Mouse (Mus musculus) midbrain, embryonic 16.5 days (tissue): ENCODE data around the gene Atp6v1a. TPM values are rescaled to one million over a fixed set of nuclear protein-coding genes. Genes with fewer than 3 reads are reported as not detected.
A peak's percentile ranks its signal among the peaks of the same experiment; 100 is the strongest.

Experiments
- ATAC-seq: fragments of 200-750 bp; cut with Nextera tagmentation; 2 replicates; pipeline ENCODE4 v1.8.0; 2017; ENCODE audit warnings: moderate TSS enrichment
- H3K27ac ChIP-seq: fragments of 300-500 bp; sonication (generic); 2 replicates; pipeline ENCODE4 v1.5.1; 2014; ENCODE audit warnings: mild to moderate bottlenecking, low read length, mixed read lengths
- H3K27me3 ChIP-seq: fragments of 300-500 bp; sonication (generic); 2 replicates; pipeline ENCODE4 v1.6.1; 2014; ENCODE audit warnings: low read depth, low read length, mixed read lengths; ENCODE audit not compliant: control insufficient read depth, insufficient read depth
- H3K36me3 ChIP-seq: fragments of 300-500 bp; sonication (generic); 2 replicates; pipeline ENCODE4 v1.6.1; 2014; ENCODE audit warnings: mild to moderate bottlenecking, low read length, moderate library complexity, mixed read lengths; ENCODE audit not compliant: control insufficient read depth, insufficient read depth
- H3K4me1 ChIP-seq: fragments of 300-500 bp; sonication (generic); 2 replicates; pipeline ENCODE4 v1.6.1; 2014; ENCODE audit warnings: mild to moderate bottlenecking, low read length, mixed read lengths; ENCODE audit not compliant: control insufficient read depth, insufficient read depth
- H3K4me2 ChIP-seq: fragments of 300-500 bp; sonication (generic); 2 replicates; pipeline ENCODE4 v1.6.1; 2014; ENCODE audit warnings: mild to moderate bottlenecking, low read length, mixed read lengths
- H3K4me3 ChIP-seq: fragments of 300-500 bp; sonication (generic); 2 replicates; pipeline ENCODE4 v1.5.1; 2014; ENCODE audit warnings: low read depth, mild to moderate bottlenecking, low read length, moderate library complexity, mixed read lengths
- H3K9ac ChIP-seq: fragments of 300-500 bp; sonication (generic); 2 replicates; pipeline ENCODE4 v1.6.1; 2014; ENCODE audit warnings: low read depth, low read length, mixed read lengths
- H3K9me3 ChIP-seq: fragments of 300-500 bp; sonication (generic); replicated peaks from 2 replicates; pipeline ENCODE4 v1.6.1; 2014; ENCODE audit warnings: mild to moderate bottlenecking, low read length, mixed read lengths; ENCODE audit not compliant: control insufficient read depth, poor library complexity, severe bottlenecking
- WGBS: fragments of 180-500 bp; shearing (Covaris S2); extraction: QIAGEN DNeasy Blood & Tissue Kit; methylation state at CpG from one replicate; pipeline ENCODE4 v1.1.7; 2014; 5-methylcytosine and 5-hydroxymethylcytosine counted together
- polyA plus RNA-seq: library from polyadenylated mRNA; unstranded; fragments of >200 nt; fragmentation: Nextera tagmentation; extraction: Ambion mirVana; gene quantifications from 2 replicates; pipeline ENCODE4 v1.2.1, GENCODE M21; 2015

Atp6v1a gene
- polyA plus RNA-seq = 144 and 172 TPM in 2 replicates

DNA sequence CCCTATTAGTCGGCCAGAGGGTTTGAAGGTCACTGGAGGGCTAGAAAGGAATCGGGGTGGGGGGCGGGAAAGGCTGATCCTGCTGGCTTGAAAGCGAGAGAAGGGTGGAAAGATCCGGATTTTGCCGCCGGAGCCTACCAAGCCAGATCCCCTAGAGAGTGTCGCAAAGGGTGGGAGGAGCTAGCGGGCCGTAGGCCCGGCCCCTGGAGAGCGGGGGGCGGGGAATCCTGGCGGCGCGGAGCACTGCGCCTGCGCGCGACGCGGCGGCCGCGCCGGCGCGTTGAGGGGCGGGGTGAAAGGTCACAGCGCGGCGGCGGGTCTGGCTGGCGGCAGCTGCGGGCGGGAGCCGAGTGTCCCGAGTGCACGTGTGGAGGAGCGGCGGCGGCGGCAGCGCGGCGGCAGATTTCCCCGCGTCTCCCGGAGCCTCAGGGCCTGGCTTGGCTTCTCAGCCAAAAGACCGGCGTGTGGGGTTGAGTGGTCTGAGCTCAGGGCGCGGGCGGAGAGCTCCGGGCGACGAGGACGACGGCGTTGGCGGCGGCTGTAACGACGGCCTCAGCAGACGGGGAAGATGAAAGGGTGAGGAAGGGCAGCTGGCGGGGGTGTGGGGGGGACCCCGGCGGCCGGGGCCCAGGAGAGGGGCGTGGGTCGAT lies at the start of gene Atp6v1a, which contains the start of gene Naa50:
Atp6v1a (minus strand) TSS at position 170 of the 650 bp plus-strand sequence.
Naa50 (plus strand) TSS at position 295 of the 650 bp plus-strand sequence.
- Histone ChIP-seq H3K4me1 (peaks cover 23% of the 10 kb centered on the region), H3K36me3 (no peaks in the 10 kb centered on the region), H3K27me3 (no peaks in the 10 kb centered on the region), H3K27ac (peak within 1 kb of the TSS; percentile 98), H3K4me3 (peak within 1 kb of the TSS; percentile 99), H3K9me3 (no peaks in the 10 kb centered on the region), H3K4me2 (peak within 1 kb of the TSS; percentile 97), H3K9ac (peak within 1 kb of the TSS; percentile 94)
- under 1% methylated on average over 66 of the region's 71 CpGs for WGBS
- ATAC-seq = peak; percentile 86

DNA sequence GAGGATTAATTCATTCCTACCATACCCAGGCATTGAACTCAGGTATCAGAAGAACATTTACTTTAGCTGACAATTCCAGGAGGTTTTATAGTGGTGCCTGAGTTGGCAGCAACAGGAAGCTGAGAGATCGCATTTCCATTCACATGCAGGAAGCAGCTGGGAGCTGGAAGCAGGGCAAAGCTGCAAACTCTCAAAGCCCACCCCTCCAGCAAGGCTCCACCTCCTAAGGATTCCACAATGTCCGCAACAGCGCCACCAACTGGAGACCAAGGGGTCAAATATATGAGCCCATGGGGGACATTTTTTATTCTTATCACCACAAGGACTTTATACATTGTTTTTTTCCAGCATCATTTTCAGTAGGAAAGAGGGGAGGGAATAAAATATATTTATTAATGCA lies 49.3 kb upstream of the Atp6v1a start:
- ATAC-seq = no peak
- no peaks in the 10 kb centered on the region for H3K9me3 ChIP-seq
- H3K27me3 ChIP-seq = no peaks in the 10 kb centered on the region
- no peaks in the 10 kb centered on the region for H3K36me3 ChIP-seq
- H3K4me2 ChIP-seq = no peak overlapping the region
- 93% methylated on average over 3 of the region's 3 CpGs for WGBS
- no peak overlapping the region for H3K4me3 ChIP-seq
- no peak overlapping the region for H3K9ac ChIP-seq
- no peaks in the 10 kb centered on the region for H3K4me1 ChIP-seq
- H3K27ac ChIP-seq = no peak overlapping the region

DNA sequence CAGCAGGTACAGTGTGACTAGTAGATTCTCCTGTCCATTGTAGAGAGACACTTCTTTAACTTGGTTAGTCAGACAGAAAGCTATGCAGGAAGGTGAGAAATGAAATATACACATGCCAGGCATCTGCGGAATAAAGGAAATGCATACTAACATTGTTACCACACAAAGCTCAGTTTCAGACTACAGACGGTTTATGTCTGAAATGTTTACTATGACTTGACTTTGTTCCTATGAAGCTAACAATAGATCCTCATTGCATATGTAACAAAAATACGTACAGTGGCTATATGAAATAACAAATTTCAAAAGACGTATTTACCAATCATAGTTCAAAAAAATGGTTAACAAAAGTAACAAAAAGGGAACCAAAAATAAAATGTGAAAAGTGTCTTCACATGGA lies 47.7 kb upstream of the Atp6v1a start:
- no peak overlapping the region for H3K27ac ChIP-seq
- no peaks in the 10 kb centered on the region for H3K4me1 ChIP-seq
- no peak overlapping the region for H3K9ac ChIP-seq
- no peak overlapping the region for H3K4me2 ChIP-seq
- H3K27me3 ChIP-seq = no peaks in the 10 kb centered on the region
- no peaks in the 10 kb centered on the region for H3K9me3 ChIP-seq
- WGBS = 95% methylated on average over 4 of the region's 4 CpGs
- H3K4me3 ChIP-seq = no peak overlapping the region
- ATAC-seq = no peak
- H3K36me3 ChIP-seq = no peaks in the 10 kb centered on the region

DNA sequence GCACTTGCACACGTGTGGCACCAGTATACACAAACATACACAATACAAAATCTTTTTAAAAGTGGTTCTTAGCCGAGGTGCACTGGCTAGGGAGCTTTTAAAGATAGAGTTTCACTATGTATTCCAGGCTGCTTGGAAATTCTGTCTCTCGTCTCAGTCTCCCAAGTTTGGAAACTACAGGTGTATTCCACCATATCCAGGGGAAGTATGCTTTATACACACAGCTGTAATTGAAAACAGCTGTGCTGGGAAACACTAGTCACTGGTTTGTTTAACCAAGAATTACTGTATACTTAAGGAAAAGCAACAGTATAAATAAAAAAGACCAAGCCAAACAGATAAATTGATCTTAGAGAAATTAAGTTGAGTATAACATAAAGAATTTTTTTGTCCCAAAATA lies 45.3 kb upstream of the Atp6v1a start:
- Histone ChIP-seq H3K4me1 (no peaks in the 10 kb centered on the region), H3K9me3 (no peaks in the 10 kb centered on the region), H3K27ac (no peak overlapping the region), H3K9ac (no peak overlapping the region), H3K27me3 (no peaks in the 10 kb centered on the region), H3K4me3 (no peak overlapping the region), H3K36me3 (no peaks in the 10 kb centered on the region), H3K4me2 (no peak overlapping the region)
- ATAC-seq = no peak
- WGBS = 93% methylated on average over 3 of the region's 3 CpGs

DNA sequence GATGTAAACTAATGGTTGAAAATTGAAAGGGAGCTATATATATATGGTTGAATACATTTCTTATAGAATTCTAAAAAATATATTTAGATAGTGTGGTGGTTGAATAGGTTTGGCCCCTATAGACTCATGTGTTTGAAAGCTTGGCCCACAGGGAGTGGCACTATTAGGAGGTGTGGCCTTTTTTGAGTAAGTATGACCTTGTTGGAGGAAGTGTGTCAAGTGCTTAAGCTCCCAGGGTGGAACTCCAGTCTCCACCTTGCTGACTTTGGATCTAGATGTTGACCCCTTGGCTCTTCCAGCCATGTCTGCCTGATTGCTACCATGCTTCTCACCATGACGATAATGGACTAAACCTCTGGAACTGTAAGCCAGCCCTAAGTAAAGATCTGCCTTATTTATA lies 43.1 kb upstream of the Atp6v1a start:
- H3K4me2 ChIP-seq = no peak overlapping the region
- H3K9me3 ChIP-seq = no peaks in the 10 kb centered on the region
- H3K4me1 ChIP-seq = no peaks in the 10 kb centered on the region
- H3K27ac ChIP-seq = no peak overlapping the region
- H3K9ac ChIP-seq = no peak overlapping the region
- no peak for ATAC-seq
- H3K36me3 ChIP-seq = no peaks in the 10 kb centered on the region
- no peaks in the 10 kb centered on the region for H3K27me3 ChIP-seq
- no peak overlapping the region for H3K4me3 ChIP-seq
- WGBS = 100% methylated on average over 1 of the region's 1 CpGs

DNA sequence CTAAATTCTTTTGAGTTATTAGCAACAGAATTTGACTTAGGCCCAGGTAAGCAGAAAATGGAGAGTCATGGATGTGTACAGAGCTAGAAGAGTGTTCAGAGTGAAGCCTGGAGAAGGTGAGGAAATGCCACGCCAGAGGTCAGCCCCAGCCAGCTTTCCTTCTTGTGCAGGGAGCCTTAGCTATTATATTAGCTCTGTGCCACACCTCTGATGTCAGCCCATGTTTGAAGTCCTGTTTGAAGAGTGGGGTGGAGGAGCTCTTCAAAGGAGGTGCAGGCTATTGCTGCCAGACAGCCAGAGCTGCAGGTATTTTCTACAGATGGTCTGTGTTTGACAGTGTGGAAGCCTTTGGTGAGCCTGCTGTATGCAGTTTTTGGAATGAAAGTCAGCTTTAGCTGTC lies 39.0 kb upstream of the Atp6v1a start:
- no peaks in the 10 kb centered on the region for H3K36me3 ChIP-seq
- no peaks in the 10 kb centered on the region for H3K27me3 ChIP-seq
- no peak overlapping the region for H3K4me2 ChIP-seq
- H3K9me3 ChIP-seq = no peaks in the 10 kb centered on the region
- peak; percentile 59; the same call in 1 of the 2 replicates for ATAC-seq
- H3K9ac ChIP-seq = no peak overlapping the region
- no peak overlapping the region for H3K4me3 ChIP-seq
- WGBS = 61% methylated on average over 1 of the region's 1 CpGs
- no peak overlapping the region for H3K27ac ChIP-seq
- H3K4me1 ChIP-seq = peaks cover 15% of the 10 kb centered on the region

DNA sequence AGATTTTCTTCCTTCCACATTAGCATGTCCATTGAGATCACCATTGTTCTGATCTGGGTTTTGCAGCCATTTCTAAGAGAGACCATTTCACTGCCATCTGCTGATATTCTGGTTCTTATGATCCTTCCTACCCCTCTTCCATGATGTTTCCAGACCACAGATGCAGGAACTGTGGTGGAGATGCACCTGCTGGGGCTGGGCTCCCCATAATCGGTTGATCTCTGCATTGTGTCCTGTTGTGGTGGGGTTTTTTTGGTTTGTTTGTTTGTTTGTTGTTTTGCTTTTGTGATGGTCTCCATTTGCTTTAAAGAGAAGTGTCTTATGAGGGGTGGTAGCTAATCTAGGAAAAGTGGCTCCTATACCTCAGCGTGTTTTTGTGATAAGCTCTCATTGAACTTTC lies 37.0 kb upstream of the Atp6v1a start:
- no peaks in the 10 kb centered on the region for H3K36me3 ChIP-seq
- H3K9ac ChIP-seq = no peak overlapping the region
- H3K9me3 ChIP-seq = no peaks in the 10 kb centered on the region
- no peak overlapping the region for H3K27ac ChIP-seq
- peaks cover 18% of the 10 kb centered on the region for H3K4me1 ChIP-seq
- H3K4me3 ChIP-seq = no peak overlapping the region
- WGBS = 98% methylated on average over 2 of the region's 2 CpGs
- no peak for ATAC-seq
- no peak overlapping the region for H3K4me2 ChIP-seq
- H3K27me3 ChIP-seq = no peaks in the 10 kb centered on the region

DNA sequence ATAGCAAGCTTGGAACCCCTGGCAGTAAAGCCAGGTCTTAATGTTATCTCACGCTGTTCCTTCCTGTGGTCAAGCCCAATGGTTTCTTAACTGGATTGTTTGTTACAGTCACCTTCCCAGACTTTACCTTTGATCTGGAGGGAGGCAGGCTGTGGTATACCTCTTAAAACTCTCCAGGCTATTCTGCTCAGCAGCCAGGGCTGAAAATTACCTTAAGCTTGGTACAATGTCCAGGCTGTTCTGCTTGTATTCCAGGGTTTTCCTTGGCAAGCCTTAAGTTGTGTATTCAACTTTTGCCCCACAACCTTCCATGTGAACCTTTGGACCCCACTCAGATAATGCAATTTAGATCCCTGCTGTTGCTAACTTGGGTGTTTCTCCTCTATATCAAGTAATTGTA lies 35.5 kb upstream of the Atp6v1a start:
- Histone ChIP-seq H3K4me3 (no peak overlapping the region), H3K4me2 (no peak overlapping the region), H3K27me3 (no peaks in the 10 kb centered on the region), H3K9me3 (no peaks in the 10 kb centered on the region), H3K9ac (no peak overlapping the region), H3K36me3 (no peaks in the 10 kb centered on the region), H3K4me1 (peaks cover 18% of the 10 kb centered on the region), H3K27ac (no peak overlapping the region)
- 87% methylated on average over 1 of the region's 1 CpGs for WGBS
- ATAC-seq = no peak

DNA sequence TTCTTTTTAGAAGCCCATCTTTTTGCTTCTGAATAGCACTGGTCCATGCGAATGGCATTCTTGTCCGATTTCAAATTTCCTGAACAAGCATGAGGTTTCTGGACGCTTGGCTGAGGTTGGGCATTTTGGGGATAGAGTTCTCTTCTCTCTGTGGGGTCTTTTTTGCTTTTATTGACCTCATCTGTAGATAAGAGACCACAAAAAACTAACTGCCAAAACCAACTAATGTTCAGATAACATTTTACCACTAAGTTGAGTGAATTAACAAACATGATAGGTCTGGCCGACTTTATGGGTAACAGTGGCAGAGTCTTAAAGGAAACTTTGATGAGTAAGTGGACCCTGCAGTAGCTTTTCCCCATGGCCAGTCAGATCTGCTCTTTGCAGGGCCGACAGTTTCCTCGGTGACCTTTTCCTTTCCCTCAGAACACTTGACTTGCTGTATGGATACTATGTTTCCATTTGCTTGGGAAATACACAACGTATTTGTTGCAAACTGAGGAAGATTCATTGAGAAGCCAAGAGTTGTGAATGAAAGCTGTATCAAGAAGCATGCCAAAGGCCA lies 34.5 kb upstream of the Atp6v1a start:
- H3K27me3 ChIP-seq = no peaks in the 10 kb centered on the region
- H3K4me1 ChIP-seq = peaks cover 18% of the 10 kb centered on the region
- no peaks in the 10 kb centered on the region for H3K9me3 ChIP-seq
- H3K4me3 ChIP-seq = peak overlapping the region; percentile 75
- H3K36me3 ChIP-seq = no peaks in the 10 kb centered on the region
- ATAC-seq = no peak
- H3K9ac ChIP-seq = peak overlapping the region; percentile 78
- H3K4me2 ChIP-seq = peak overlapping the region; percentile 79
- 23% methylated on average over 7 of the region's 7 CpGs for WGBS
- no peak overlapping the region; the same call in 1 of the 2 replicates for H3K27ac ChIP-seq
